Mouse (Mus musculus): ENCODE data around the gene Nudt3. TPM values are rescaled to one million over a fixed set of nuclear protein-coding genes. Genes with fewer than 3 reads are reported as not detected.
A peak's percentile ranks its signal among the peaks of the same experiment; 100 is the strongest.

Gene Nudt3
- polyA plus RNA-seq, 1 experiment from 2014 or later = 115 TPM

DNA sequence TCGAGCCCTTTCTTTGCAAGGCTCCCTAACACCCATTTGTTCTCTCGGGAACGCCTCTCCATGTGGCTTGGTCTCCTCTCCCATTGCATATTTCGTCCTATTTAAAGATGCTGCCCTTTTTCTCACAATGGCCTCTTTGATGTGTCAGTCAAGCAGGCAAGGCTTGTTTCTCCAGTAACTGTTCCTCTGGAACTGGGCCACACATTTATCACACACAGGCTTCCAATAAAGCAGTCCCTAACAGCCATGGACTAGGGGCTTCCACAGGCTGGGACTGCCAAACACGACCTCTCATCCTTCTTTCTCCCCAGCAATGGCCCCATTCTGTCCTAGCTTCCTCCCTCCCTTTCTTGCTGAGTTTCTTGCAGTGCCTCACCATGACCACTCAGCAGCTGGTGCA lies 3.4 kb upstream of the Nudt3 start:
- ATAC-seq (ENCODE audit: low FRiP score) (peak; percentile 46; the same call in 1 of the 2 replicates), DNase-seq (ENCODE audit: low spot score) (peak; percentile 53)
- Histone ChIP-seq H3K9me3 (ENCODE audit: control insufficient read depth, low read length) (no peaks in the 10 kb centered on the region), H3K36me3 (replicated peaks; ENCODE audit: control insufficient read depth, insufficient read depth) (peaks cover 23% of the 10 kb centered on the region), H3K4me2 (replicated peaks) (no peak overlapping the region), H3K9ac (no peak overlapping the region; the same call in 1 of the 2 replicates), H3K27me3 (ENCODE audit: control insufficient read depth, insufficient read depth, low read length) (no peaks in the 10 kb centered on the region), H3K27ac (peak overlapping the region; percentile 62; the same call in 1 of the 2 replicates), H3K4me1 (replicated peaks; ENCODE audit: control insufficient read depth, insufficient read depth, low read length) (peaks cover 6% of the 10 kb centered on the region; the same call in 1 of the 2 replicates), H3K4me3 (replicated peaks; ENCODE audit: low read length) (no peak overlapping the region)
- WGBS = 11% methylated on average over 5 of the region's 5 CpGs

DNA sequence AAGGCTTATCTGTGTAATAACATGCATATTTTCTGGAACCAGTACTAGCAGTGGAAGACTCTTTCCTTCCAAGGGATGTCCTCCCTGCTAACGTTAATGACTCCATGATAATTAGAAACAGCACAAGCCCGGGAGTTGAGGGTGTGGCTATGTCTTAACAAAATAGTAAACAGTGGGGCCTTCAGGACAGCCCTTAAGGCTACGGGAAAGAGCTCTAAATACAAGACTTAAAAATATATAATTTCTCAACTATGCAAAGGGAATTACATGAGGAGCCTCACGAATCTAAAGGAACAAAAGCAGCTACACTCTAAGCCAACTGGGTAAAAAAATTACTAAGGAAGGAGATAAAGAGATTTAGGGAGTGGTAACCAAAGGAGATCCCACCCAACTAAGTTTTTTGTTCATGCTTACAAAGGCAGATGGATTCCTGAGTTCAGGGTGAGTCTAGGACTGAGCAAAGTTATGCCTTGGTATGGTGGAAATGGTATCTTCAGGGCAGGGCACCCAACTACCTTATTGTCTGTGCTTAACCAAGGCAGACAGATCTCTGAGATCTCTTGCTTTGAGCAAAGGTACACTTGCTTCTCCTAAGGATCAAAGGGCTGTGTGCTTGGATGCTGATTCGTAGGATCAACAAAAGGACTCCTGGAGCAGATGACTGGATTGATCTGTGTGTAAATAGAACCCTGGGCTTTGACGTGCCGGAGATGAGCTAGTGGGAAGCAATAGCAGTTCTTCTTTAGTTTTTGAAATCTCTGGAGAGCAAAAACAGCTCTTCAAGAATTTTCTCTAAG lies 2.4 kb upstream of the Nudt3 start:
- Histone ChIP-seq H3K9me3 (ENCODE audit: control insufficient read depth, low read length) (no peaks in the 10 kb centered on the region), H3K27me3 (ENCODE audit: control insufficient read depth, insufficient read depth, low read length) (no peaks in the 10 kb centered on the region), H3K36me3 (replicated peaks; ENCODE audit: control insufficient read depth, insufficient read depth) (peaks cover 12% of the 10 kb centered on the region), H3K4me3 (replicated peaks; ENCODE audit: low read length) (no peak overlapping the region), H3K4me2 (replicated peaks) (no peak overlapping the region), H3K9ac (no peak overlapping the region), H3K4me1 (replicated peaks; ENCODE audit: control insufficient read depth, insufficient read depth, low read length) (peaks cover 13% of the 10 kb centered on the region), H3K27ac (no peak overlapping the region)
- DNase-seq (ENCODE audit: low spot score) (no peak), ATAC-seq (ENCODE audit: low FRiP score) (no peak)
- WGBS = 40% methylated on average over 7 of the region's 7 CpGs

DNA sequence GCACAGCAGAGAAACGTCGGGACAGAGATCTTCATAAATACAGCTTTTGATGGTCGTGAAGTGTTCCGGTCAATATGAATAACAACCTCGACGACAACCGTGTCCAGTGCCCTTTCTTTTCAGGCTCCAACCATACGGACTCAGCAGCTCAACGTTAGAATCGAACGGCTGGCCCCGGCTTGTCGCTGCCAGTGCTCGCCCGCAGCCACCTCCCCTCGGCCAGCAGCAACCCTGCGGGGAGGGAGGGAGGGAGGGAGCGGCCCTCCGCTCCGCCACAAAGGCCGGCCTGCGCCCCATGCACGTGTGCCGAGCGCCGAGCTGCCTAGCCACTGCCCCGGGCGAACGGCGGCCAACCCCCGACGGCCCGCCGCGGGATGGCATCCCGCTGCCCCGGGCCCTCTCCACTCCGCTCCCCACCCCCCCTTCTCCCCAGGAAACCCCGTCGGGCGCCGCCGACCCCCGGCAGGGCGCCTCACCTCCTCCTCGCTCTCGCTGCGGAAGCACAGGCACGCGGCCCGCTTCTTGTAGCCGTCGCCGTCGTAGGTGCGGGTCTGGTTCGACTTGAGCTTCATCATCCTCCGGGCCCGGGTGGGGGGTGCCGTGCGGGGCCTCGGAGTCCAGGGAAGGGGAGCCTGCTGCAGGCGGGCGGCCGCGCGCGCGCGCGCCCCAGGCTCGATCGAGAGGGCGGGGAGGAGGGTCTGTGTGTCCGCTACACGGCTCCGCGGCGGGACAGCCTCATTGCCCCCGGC lies 510 bp downstream of the Nudt3 start:
- peak overlapping the region; percentile 82 for H3K4me3 ChIP-seq (replicated peaks; ENCODE audit: low read length)
- DNase-seq (ENCODE audit: low spot score) (peak; percentile 65), ATAC-seq (ENCODE audit: low FRiP score) (peak; percentile 49)
- no peaks in the 10 kb centered on the region; the same call in 1 of the 2 replicates for H3K36me3 ChIP-seq (replicated peaks; ENCODE audit: control insufficient read depth, insufficient read depth)
- peak overlapping the region; percentile 100 for H3K9ac ChIP-seq
- peaks cover 32% of the 10 kb centered on the region for H3K4me1 ChIP-seq (replicated peaks; ENCODE audit: control insufficient read depth, insufficient read depth, low read length)
- WGBS = under 1% methylated on average over 78 of the region's 80 CpGs
- H3K4me2 ChIP-seq (replicated peaks) = peak overlapping the region; percentile 91
- H3K27ac ChIP-seq = peak overlapping the region; percentile 99
- no peaks in the 10 kb centered on the region for H3K9me3 ChIP-seq (ENCODE audit: control insufficient read depth, low read length)
- H3K27me3 ChIP-seq (ENCODE audit: control insufficient read depth, insufficient read depth, low read length) = no peaks in the 10 kb centered on the region

DNA sequence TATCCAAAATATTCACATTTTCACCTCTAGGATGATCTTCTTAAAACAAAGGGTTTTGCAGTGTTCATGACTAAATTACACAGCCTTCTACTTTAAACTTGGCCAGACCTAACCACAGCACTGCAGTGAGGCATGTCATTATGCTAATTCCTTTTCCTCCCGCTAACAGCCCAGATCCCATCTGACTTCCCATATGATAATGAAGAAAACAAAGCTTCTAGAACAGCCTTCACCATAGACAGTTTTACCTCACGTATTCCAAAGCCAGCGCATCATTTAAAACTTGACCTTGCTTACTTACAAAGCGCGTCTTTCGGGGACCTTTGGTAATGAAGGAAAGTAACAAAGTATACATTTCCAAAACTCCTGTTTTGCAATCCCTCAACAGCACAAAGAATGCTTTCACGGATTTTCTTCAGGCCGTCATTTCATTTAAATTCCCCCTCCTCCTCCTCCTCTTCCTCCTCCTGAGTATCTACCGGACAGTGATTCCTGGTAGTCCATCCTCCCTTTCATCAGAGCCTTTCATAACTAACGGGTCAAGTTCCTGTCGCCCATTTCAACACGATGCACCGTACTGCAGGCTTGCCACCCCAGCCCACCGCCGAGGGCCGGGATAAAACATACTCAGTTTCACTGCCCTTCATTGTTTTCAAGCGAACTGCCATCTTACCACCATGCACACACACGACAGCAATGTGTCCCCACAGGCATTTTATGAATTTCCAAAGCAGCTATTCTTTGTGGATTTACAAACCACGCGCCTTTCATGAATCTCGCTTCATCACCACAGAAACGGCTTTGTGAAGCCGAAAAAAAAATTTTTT lies 1.4 kb downstream of the Nudt3 start:
- H3K27ac ChIP-seq = peak overlapping the region; percentile 99
- DNase-seq (ENCODE audit: low spot score) (peak; percentile 57), ATAC-seq (ENCODE audit: low FRiP score) (no peak)
- no peaks in the 10 kb centered on the region for H3K9me3 ChIP-seq (ENCODE audit: control insufficient read depth, low read length)
- H3K4me1 ChIP-seq (replicated peaks; ENCODE audit: control insufficient read depth, insufficient read depth, low read length) = peaks cover 32% of the 10 kb centered on the region
- H3K4me2 ChIP-seq (replicated peaks) = peak overlapping the region; percentile 91
- no peaks in the 10 kb centered on the region for H3K27me3 ChIP-seq (ENCODE audit: control insufficient read depth, insufficient read depth, low read length)
- 2% methylated on average over 23 of the region's 23 CpGs for WGBS
- peak overlapping the region; percentile 100 for H3K9ac ChIP-seq
- H3K4me3 ChIP-seq (replicated peaks; ENCODE audit: low read length) = peak overlapping the region; percentile 82
- H3K36me3 ChIP-seq (replicated peaks; ENCODE audit: control insufficient read depth, insufficient read depth) = no peaks in the 10 kb centered on the region; the same call in 1 of the 2 replicates

DNA sequence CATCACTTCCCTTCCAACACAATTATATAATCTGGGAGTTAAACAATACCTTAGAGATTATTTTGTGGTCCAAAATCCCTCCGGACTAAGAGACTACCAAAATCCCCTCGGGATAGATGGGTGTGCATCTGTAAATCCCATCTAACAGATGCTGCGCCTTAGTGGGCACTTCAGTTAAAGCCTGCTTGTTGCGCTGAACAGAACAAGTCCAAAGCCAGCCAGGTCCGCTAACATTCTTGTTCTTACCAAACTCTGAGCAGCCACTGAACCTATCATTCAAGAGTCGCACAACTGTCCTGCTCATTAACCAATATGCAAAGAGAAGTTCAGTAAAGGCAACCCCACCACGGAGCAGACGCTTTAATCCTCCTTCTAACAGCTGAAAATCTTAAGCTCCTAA lies 2.1 kb downstream of the Nudt3 start:
- peak overlapping the region; percentile 99 for H3K27ac ChIP-seq
- ATAC-seq (ENCODE audit: low FRiP score) = no peak

DNA sequence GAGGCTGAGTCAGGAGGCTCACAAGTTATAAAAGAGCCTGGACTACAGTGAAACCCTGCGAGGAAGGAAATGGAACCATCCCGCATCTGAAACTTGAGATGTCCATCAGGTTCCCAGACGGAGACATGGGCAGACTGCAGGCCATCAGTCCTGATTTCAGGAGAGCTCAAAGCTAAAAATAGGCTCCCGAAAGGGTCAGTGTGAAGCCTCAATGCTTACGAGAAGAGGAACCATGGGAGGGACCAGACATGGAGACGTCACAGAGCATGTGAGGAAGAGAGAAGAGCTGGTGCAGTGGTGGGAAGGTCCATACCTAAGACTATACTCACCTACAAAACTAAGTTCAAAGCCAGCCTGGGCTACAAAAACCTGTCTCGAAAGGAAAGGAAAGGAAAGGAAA lies 7.9 kb downstream of the Nudt3 start:
- H3K4me1 ChIP-seq (replicated peaks; ENCODE audit: control insufficient read depth, insufficient read depth, low read length) = peaks cover 28% of the 10 kb centered on the region
- H3K36me3 ChIP-seq (replicated peaks; ENCODE audit: control insufficient read depth, insufficient read depth) = no peaks in the 10 kb centered on the region; the same call in 1 of the 2 replicates
- no peak for DNase-seq (ENCODE audit: low spot score)
- H3K4me2 ChIP-seq (replicated peaks) = no peak overlapping the region
- no peak for ATAC-seq (ENCODE audit: low FRiP score)
- 80% methylated on average over 7 of the region's 7 CpGs for WGBS
- H3K9me3 ChIP-seq (ENCODE audit: control insufficient read depth, low read length) = no peaks in the 10 kb centered on the region
- no peak overlapping the region for H3K9ac ChIP-seq
- no peak overlapping the region for H3K4me3 ChIP-seq (replicated peaks; ENCODE audit: low read length)
- no peak overlapping the region for H3K27ac ChIP-seq
- H3K27me3 ChIP-seq (ENCODE audit: control insufficient read depth, insufficient read depth, low read length) = no peaks in the 10 kb centered on the region

More for the DNA sequence above, 2.1 kb downstream of the Nudt3 start:
- Histone ChIP-seq H3K4me1 (replicated peaks; ENCODE audit: control insufficient read depth, insufficient read depth, low read length) (peaks cover 32% of the 10 kb centered on the region), H3K4me2 (replicated peaks) (peak overlapping the region; percentile 91), H3K27me3 (ENCODE audit: control insufficient read depth, insufficient read depth, low read length) (no peaks in the 10 kb centered on the region), H3K4me3 (replicated peaks; ENCODE audit: low read length) (peak overlapping the region; percentile 82), H3K9ac (peak overlapping the region; percentile 100), H3K9me3 (ENCODE audit: control insufficient read depth, low read length) (no peaks in the 10 kb centered on the region), H3K36me3 (replicated peaks; ENCODE audit: control insufficient read depth, insufficient read depth) (no peaks in the 10 kb centered on the region; the same call in 1 of the 2 replicates)
- 34% methylated on average over 8 of the region's 8 CpGs for WGBS
- DNase-seq (ENCODE audit: low spot score) = no peak

DNA sequence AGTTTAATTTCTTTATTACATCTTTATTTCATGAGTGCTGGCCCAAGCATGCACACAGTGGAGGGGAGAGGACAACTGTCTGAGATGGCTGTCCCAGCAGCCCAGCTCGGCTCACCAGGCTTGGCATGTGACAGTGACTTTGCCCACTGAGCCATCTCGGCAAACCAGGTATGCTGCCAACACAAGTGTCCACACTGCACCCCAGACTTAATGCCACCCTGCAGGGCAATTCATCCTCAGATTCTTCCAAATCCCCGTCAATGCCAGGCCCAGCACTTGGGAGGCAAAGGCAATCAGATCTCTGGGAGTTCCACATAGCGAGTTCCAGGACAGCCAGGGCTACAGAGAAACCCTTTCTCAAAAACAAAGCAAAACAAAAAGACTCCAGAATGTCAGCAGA lies 10.3 kb downstream of the Nudt3 start:
- no peak for DNase-seq (ENCODE audit: low spot score)
- H3K27ac ChIP-seq = no peak overlapping the region
- H3K9ac ChIP-seq = no peak overlapping the region
- no peak for ATAC-seq (ENCODE audit: low FRiP score)
- WGBS = 75% methylated on average over 4 of the region's 4 CpGs
- H3K4me1 ChIP-seq (replicated peaks; ENCODE audit: control insufficient read depth, insufficient read depth, low read length) = peaks cover 14% of the 10 kb centered on the region; the same call in 1 of the 2 replicates
- H3K4me2 ChIP-seq (replicated peaks) = no peak overlapping the region
- H3K9me3 ChIP-seq (ENCODE audit: control insufficient read depth, low read length) = no peaks in the 10 kb centered on the region
- no peak overlapping the region for H3K4me3 ChIP-seq (replicated peaks; ENCODE audit: low read length)
- no peaks in the 10 kb centered on the region for H3K27me3 ChIP-seq (ENCODE audit: control insufficient read depth, insufficient read depth, low read length)
- peaks cover 4% of the 10 kb centered on the region for H3K36me3 ChIP-seq (replicated peaks; ENCODE audit: control insufficient read depth, insufficient read depth)

DNA sequence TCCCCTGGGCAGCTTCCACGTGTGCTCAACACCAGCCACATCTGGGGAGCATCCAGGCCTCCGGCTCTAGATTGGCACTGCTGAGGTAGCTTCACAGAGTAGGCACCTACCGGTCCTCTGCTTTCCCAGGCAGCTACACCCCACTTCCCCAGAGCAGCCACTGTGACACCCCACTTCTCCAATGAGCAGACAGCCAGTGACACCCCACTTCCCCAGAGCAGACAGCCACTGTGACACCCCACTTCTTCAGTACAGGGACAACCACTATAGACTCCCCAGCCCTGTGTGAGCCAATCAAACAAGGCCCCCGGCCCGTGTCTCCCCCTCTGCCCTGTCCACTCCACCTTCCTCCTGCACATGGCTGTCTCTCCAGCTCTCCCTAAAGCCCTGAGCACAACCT lies 11.3 kb downstream of the Nudt3 start:
- Histone ChIP-seq H3K9me3 (ENCODE audit: control insufficient read depth, low read length) (no peaks in the 10 kb centered on the region), H3K4me1 (replicated peaks; ENCODE audit: control insufficient read depth, insufficient read depth, low read length) (peaks cover 14% of the 10 kb centered on the region; the same call in 1 of the 2 replicates), H3K4me3 (replicated peaks; ENCODE audit: low read length) (no peak overlapping the region), H3K36me3 (replicated peaks; ENCODE audit: control insufficient read depth, insufficient read depth) (peaks cover 5% of the 10 kb centered on the region), H3K4me2 (replicated peaks) (no peak overlapping the region), H3K9ac (no peak overlapping the region), H3K27me3 (ENCODE audit: control insufficient read depth, insufficient read depth, low read length) (no peaks in the 10 kb centered on the region), H3K27ac (no peak overlapping the region)
- DNase-seq (ENCODE audit: low spot score) (no peak), ATAC-seq (ENCODE audit: low FRiP score) (no peak; the same call in 1 of the 2 replicates)
- 85% methylated on average over 5 of the region's 5 CpGs for WGBS

Data from hindbrain, embryonic 14.5 days (tissue).